Mouse (Mus musculus): ENCODE data around the gene Bend6. TPM values are rescaled to one million over a fixed set of nuclear protein-coding genes. Genes with fewer than 3 reads are reported as not detected.

Gene Bend6
- polyA plus RNA-seq, 1 experiment: 6.4 TPM

DNA sequence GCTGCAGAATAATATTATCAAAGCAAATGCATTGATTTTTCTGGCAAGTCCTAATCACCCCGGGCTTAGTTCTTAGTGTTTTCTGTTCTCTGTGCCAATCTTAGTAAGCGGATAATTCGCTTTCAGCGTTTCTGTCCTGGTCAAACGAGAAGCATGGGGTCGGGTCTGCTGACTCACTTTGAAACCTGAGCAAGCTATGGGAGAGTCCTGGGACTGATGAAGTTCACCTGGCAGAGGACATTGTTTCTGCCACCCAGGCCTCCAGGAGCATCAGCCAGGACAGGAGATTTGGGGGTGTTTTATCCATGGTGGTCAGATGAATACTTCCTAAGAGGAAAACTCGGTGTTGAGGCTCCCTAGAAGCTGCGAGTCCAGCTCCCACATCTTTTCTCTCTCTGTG, 4.0 kb upstream of the Bend6 start:
- Histone ChIP-seq H3K27ac (ENCODE audit: insufficient read depth, low read length) (no peak overlapping the region), H3K4me3 (ENCODE audit: insufficient read depth, low read length) (no peak overlapping the region), H3K4me1 (ENCODE audit: control insufficient read depth, insufficient read depth, low read length) (peaks cover 8% of the 10 kb centered on the region; the same call in 1 of the 2 replicates)
- TF ChIP-seq POLR2A (IDR thresholded peaks at IDR 0.05; ENCODE audit: low read depth, low read length): no peak
- TF ChIP-seq CTCF (IDR thresholded peaks at IDR 0.05; ENCODE audit: borderline replicate concordance, insufficient read depth, low read length): no peak

- Histone ChIP-seq H3K4me1 (ENCODE audit: control insufficient read depth, insufficient read depth, low read length) (peaks cover 12% of the 10 kb centered on the region), H3K27ac (ENCODE audit: insufficient read depth, low read length) (no peak within 1 kb of the TSS), H3K4me3 (ENCODE audit: insufficient read depth, low read length) (peak within 1 kb of the TSS; percentile 70)
- TF ChIP-seq CTCF (IDR thresholded peaks at IDR 0.05; ENCODE audit: borderline replicate concordance, insufficient read depth, low read length): no peak
- TF ChIP-seq POLR2A (IDR thresholded peaks at IDR 0.05; ENCODE audit: low read depth, low read length): no peak
These were observed 761 bp upstream of the Bend6 start, which contains the start of gene Dst for GRCm38 (mm10) chr1:33908191-33908962. Gene Dst, plus strand, starts transcription at chr1:33908225.

- Histone ChIP-seq H3K27ac (ENCODE audit: insufficient read depth, low read length) (no peak overlapping the region), H3K4me1 (ENCODE audit: control insufficient read depth, insufficient read depth, low read length) (peaks cover 12% of the 10 kb centered on the region), H3K4me3 (ENCODE audit: insufficient read depth, low read length) (peak overlapping the region; percentile 58)
- TF ChIP-seq CTCF (IDR thresholded peaks at IDR 0.05; ENCODE audit: borderline replicate concordance, insufficient read depth, low read length): 0 out of 2 replicates have a peak, but pooled peaks have one; percentile 7
- TF ChIP-seq POLR2A (IDR thresholded peaks at IDR 0.05; ENCODE audit: low read depth, low read length): no peak
These were observed 689 bp downstream of the Bend6 start for GRCm38 (mm10) chr1:33906927-33907326.

GRCm38 (mm10) chr1:33906216-33906615, 1.4 kb downstream of the Bend6 start:
- Histone ChIP-seq H3K4me3 (ENCODE audit: insufficient read depth, low read length) (no peak overlapping the region), H3K27ac (ENCODE audit: insufficient read depth, low read length) (no peak overlapping the region), H3K4me1 (ENCODE audit: control insufficient read depth, insufficient read depth, low read length) (peaks cover 12% of the 10 kb centered on the region)
- TF ChIP-seq CTCF (IDR thresholded peaks at IDR 0.05; ENCODE audit: borderline replicate concordance, insufficient read depth, low read length) (no peak), POLR2A (IDR thresholded peaks at IDR 0.05; ENCODE audit: low read depth, low read length) (no peak)

DNA sequence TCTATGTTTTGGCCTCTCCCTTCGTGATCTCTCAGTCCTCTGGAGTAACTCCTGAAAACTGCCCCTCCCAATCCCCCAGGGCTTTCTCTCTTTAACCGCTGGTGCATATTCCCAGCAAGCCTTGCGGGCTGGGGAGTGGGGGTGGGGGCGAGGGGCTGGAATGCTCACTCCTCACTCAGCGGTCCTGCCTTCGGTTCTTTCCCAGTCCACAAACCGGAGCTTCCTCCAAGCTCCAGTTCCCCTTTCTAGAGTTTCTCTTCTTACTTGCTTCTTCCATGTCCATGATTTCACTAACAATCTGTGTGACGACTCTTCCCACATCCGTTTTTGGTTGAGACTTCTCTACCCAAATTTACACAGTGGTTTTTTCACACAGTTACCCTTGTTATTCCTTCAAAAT, 4.0 kb downstream of the Bend6 start:
- H3K4me1 ChIP-seq (ENCODE audit: control insufficient read depth, insufficient read depth, low read length): peaks cover 7% of the 10 kb centered on the region; the same call in 1 of the 2 replicates
- H3K27ac ChIP-seq (ENCODE audit: insufficient read depth, low read length): peak overlapping the region; percentile 14; the same call in 1 of the 2 replicates
- TF ChIP-seq POLR2A (IDR thresholded peaks at IDR 0.05; ENCODE audit: low read depth, low read length) (no peak), CTCF (IDR thresholded peaks at IDR 0.05; ENCODE audit: borderline replicate concordance, insufficient read depth, low read length) (no peak)
- H3K4me3 ChIP-seq (ENCODE audit: insufficient read depth, low read length): no peak overlapping the region

DNA sequence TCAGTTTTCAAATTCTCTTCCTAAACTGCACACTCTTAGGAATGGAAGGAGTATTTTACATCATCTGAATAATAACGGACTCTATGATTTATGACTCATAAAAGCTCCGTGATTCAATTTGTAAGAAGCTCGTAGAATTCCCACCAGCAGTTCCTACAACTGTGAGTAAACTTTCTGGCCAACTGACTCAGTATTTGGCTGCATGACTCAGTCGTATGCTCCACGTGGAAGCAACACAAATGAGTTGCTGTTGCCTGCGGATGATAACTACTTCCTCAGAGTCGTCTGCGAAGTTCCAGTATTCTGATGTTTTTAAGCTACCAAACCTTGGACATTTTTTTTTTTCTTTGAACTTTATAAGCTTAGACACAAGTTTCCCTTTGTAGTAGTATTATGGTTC, 7.4 kb downstream of the Bend6 start:
- no peak overlapping the region for H3K27ac ChIP-seq (ENCODE audit: insufficient read depth, low read length)
- TF ChIP-seq CTCF (IDR thresholded peaks at IDR 0.05; ENCODE audit: borderline replicate concordance, insufficient read depth, low read length) (no peak), POLR2A (IDR thresholded peaks at IDR 0.05; ENCODE audit: low read depth, low read length) (no peak)
- no peak overlapping the region for H3K4me3 ChIP-seq (ENCODE audit: insufficient read depth, low read length)
- peaks cover 7% of the 10 kb centered on the region; the same call in 1 of the 2 replicates for H3K4me1 ChIP-seq (ENCODE audit: control insufficient read depth, insufficient read depth, low read length)

DNA sequence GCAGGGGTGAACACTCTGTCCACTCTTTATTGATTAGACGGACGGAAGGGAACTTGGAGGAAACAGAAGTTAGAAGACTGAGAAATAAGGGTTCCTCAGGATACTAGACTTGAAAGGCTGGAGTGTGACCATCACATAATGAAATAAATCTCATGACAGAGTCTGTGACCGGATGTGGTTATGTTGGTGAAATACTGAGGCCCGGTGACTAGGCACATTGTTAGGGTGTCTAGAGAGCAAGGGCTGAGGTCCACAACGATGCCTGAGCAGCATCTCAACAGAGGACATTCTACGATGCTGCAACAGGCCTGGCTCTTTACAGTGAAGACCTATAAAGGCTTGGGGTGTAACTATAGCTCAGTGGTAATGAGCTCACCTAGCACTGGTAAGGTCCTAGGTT, 9.2 kb downstream of the Bend6 start:
- peaks cover 3% of the 10 kb centered on the region; the same call in 1 of the 2 replicates for H3K4me1 ChIP-seq (ENCODE audit: control insufficient read depth, insufficient read depth, low read length)
- no peak for TF ChIP-seq CTCF (IDR thresholded peaks at IDR 0.05; ENCODE audit: borderline replicate concordance, insufficient read depth, low read length)
- no peak for TF ChIP-seq POLR2A (IDR thresholded peaks at IDR 0.05; ENCODE audit: low read depth, low read length)
- no peak overlapping the region for H3K4me3 ChIP-seq (ENCODE audit: insufficient read depth, low read length)
- H3K27ac ChIP-seq (ENCODE audit: insufficient read depth, low read length): no peak overlapping the region

DNA sequence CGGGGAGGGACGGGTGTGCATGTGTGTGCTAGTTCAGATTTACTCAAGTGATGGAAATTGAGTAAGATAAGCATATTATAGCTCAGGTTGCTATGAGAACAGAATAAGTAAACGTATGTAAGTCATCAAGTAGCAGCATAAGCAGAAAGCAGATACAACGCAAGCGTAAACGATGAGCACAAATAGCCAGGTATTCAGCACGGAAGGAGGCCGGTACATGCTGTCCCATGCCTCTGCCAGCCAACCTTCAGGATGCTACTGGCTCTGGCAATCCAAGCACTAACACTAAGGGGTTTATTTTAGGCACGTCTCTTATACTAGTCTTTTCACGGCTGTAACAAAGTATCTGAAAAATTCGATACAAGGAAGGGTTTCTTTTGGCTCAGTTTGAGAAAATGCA, 10.2 kb downstream of the Bend6 start:
- Histone ChIP-seq H3K27ac (ENCODE audit: insufficient read depth, low read length) (no peak overlapping the region), H3K4me3 (ENCODE audit: insufficient read depth, low read length) (no peak overlapping the region)
- TF ChIP-seq CTCF (IDR thresholded peaks at IDR 0.05; ENCODE audit: borderline replicate concordance, insufficient read depth, low read length): no peak
- no peak for TF ChIP-seq POLR2A (IDR thresholded peaks at IDR 0.05; ENCODE audit: low read depth, low read length)

GRCm38 (mm10) chr1:33896666-33897065, 10.9 kb downstream of the Bend6 start:
- TF ChIP-seq POLR2A (IDR thresholded peaks at IDR 0.05; ENCODE audit: low read depth, low read length) (no peak), CTCF (IDR thresholded peaks at IDR 0.05; ENCODE audit: borderline replicate concordance, insufficient read depth, low read length) (no peak)
- Histone ChIP-seq H3K4me3 (ENCODE audit: insufficient read depth, low read length) (no peak overlapping the region), H3K4me1 (ENCODE audit: control insufficient read depth, insufficient read depth, low read length) (peaks cover 3% of the 10 kb centered on the region; the same call in 1 of the 2 replicates), H3K27ac (ENCODE audit: insufficient read depth, low read length) (no peak overlapping the region)

More for the DNA sequence above, 10.2 kb downstream of the Bend6 start:
- peaks cover 3% of the 10 kb centered on the region; the same call in 1 of the 2 replicates for H3K4me1 ChIP-seq (ENCODE audit: control insufficient read depth, insufficient read depth, low read length)

GRCm38 (mm10) chr1:33896116-33896515, 11.5 kb downstream of the Bend6 start:
- H3K27ac ChIP-seq (ENCODE audit: insufficient read depth, low read length): no peak overlapping the region
- H3K4me3 ChIP-seq (ENCODE audit: insufficient read depth, low read length): no peak overlapping the region
- peaks cover 3% of the 10 kb centered on the region; the same call in 1 of the 2 replicates for H3K4me1 ChIP-seq (ENCODE audit: control insufficient read depth, insufficient read depth, low read length)
- no peak for TF ChIP-seq CTCF (IDR thresholded peaks at IDR 0.05; ENCODE audit: borderline replicate concordance, insufficient read depth, low read length)

All from embryonic fibroblast, embryonic 13.5 days (primary cell).